Mouse (Mus musculus) gastrocnemius, adult 18-20 months (tissue): ENCODE data around the gene Chchd1. TPM values are rescaled to one million over a fixed set of nuclear protein-coding genes. Genes with fewer than 3 reads are reported as not detected.
A peak's percentile ranks its signal among the peaks of the same experiment; 100 is the strongest.
"Not testable (repeated sequence)": the region's sequence is repeated elsewhere in the genome, so short reads cannot be mapped to it uniquely, and the experiment has no call there.

Experiments used
- DNase-seq: peaks from one replicate; pipeline ENCODE4 v3.0.0; 2021; ENCODE audit warnings: low spot score
- total RNA-seq, 2 experiments: library from RNA; stranded (reverse); gene quantifications; 2 replicates each; pipeline ENCODE4 v1.2.3; 2021

Gene Chchd1
- total RNA-seq, 2 experiments from 2014 or later, result 126 to 132 TPM

GRCm38 (mm10) chr14:20682498-20682897, 20.3 kb upstream of the Chchd1 start:
- DNase-seq, result no peak

- no peak for DNase-seq
These were observed 16.2 kb upstream of the Chchd1 start for GRCm38 (mm10) chr14:20686576-20686975.

- DNase-seq, result no peak
These were observed 13.8 kb upstream of the Chchd1 start for GRCm38 (mm10) chr14:20689009-20689408.

GRCm38 (mm10) chr14:20691772-20692171, 11.0 kb upstream of the Chchd1 start:
- DNase-seq, result no peak

- DNase-seq, result no peak
These were observed 9.2 kb upstream of the Chchd1 start for GRCm38 (mm10) chr14:20693589-20694101.

GRCm38 (mm10) chr14:20694185-20694883, 8.5 kb upstream of the Chchd1 start:
- DNase-seq, result no peak

GRCm38 (mm10) chr14:20694884-20695760, 7.7 kb upstream of the Chchd1 start, which contains the start of gene Fut11:
Gene Fut11 (plus strand): TSS chr14:20694968.
- DNase-seq, result peak; percentile 80

- peak; percentile 20 for DNase-seq
These were observed 6.9 kb upstream of the Chchd1 start for GRCm38 (mm10) chr14:20695761-20696520.

GRCm38 (mm10) chr14:20696986-20697385, 5.8 kb upstream of the Chchd1 start:
- peak; percentile 34 for DNase-seq

GRCm38 (mm10) chr14:20698515-20698914, 4.3 kb upstream of the Chchd1 start:
- DNase-seq, result no peak

- no peak for DNase-seq
These were observed 2.4 kb upstream of the Chchd1 start for GRCm38 (mm10) chr14:20700362-20700761.

- no peak for DNase-seq
These were observed 1.3 kb upstream of the Chchd1 start for GRCm38 (mm10) chr14:20701554-20701953.

GRCm38 (mm10) chr14:20702096-20702740, 588 bp upstream of the Chchd1 start:
- no peak for DNase-seq

GRCm38 (mm10) chr14:20703461-20703860, 655 bp downstream of the Chchd1 start:
- DNase-seq, result not testable (repeated sequence)

GRCm38 (mm10) chr14:20707201-20708190, 4.7 kb downstream of the Chchd1 start, which contains the start of gene Zswim8:
Gene Zswim8 (plus strand): TSS chr14:20707552.
- DNase-seq, result peak; percentile 90

GRCm38 (mm10) chr14:20708239-20708638, 5.4 kb downstream of the Chchd1 start:
- no peak for DNase-seq

- DNase-seq, result no peak
These were observed 11.0 kb downstream of the Chchd1 start for GRCm38 (mm10) chr14:20713832-20714231.

- DNase-seq, result no peak
These were observed 15.6 kb downstream of the Chchd1 start for GRCm38 (mm10) chr14:20718443-20718842.

- DNase-seq, result no peak
These were observed 17.0 kb downstream of the Chchd1 start for GRCm38 (mm10) chr14:20719767-20720166.

GRCm38 (mm10) chr14:20721371-20721770, 18.6 kb downstream of the Chchd1 start:
- no peak for DNase-seq
